Mouse (Mus musculus): ENCODE data around the gene Micu1. TPM values are rescaled to one million over a fixed set of nuclear protein-coding genes. Genes with fewer than 3 reads are reported as not detected.

Gene Micu1
- polyA plus RNA-seq, 1 experiment from 2014 or later, result 26.4 TPM

- H3K4me1 ChIP-seq (ENCODE audit: insufficient read depth), result no peaks in the 10 kb centered on the region
- TF ChIP-seq EP300 (IDR thresholded peaks at IDR 0.05; ENCODE audit: low read depth) (no peak), CTCF (IDR thresholded peaks at IDR 0.05; ENCODE audit: low read depth) (no peak)
- H3K4me2 ChIP-seq (ENCODE audit: low read depth, low read length), result no peak overlapping the region
- DNase-seq (no peak), ATAC-seq (no peak)
- no peak overlapping the region for H3K27ac ChIP-seq (ENCODE audit: low read depth)
- H3K4me3 ChIP-seq (ENCODE audit: low read depth, low read length), result no peak overlapping the region
- WGBS (ENCODE audit: insufficient replicate concordance), result 40% methylated on average over 2 of the region's 2 CpGs
- no peaks in the 10 kb centered on the region for H3K27me3 ChIP-seq (ENCODE audit: insufficient read depth, low read length)
- no peaks in the 10 kb centered on the region for H3K9me3 ChIP-seq (ENCODE audit: low read length)
- H3K9ac ChIP-seq (replicated peaks), result no peak overlapping the region
- peaks cover 4% of the 10 kb centered on the region for H3K36me3 ChIP-seq (replicated peaks; ENCODE audit: insufficient read depth, low read length)
Observed at GRCm38 (mm10) chr10:59748699-59749200, 46.5 kb downstream of the Micu1 start.

DNA sequence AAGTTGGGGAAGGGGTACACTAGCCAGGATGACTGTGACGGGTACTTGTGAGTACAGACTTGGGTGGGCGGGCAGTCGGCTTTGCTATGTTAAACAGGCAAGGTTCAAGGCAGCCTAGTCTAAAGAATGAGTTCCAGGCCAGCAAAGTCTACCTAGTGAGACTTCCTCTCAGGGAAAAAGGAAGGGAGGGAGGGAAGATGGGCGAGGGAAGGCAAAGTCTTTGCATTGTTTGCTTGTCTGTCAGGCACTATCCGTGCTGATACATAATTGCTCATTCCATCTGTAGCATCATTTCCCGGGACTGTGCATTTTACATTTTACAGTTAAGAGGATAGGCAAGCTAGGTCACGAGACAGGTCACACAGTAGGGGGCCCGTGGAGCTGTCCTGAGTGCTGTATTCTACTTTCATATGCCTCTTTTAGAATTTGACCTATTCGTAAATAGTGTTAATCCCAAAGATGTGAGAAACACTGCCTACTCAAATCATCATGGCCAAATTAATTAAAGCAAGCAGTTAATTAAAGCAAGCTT, 51.3 kb downstream of the Micu1 start:
- Histone ChIP-seq H3K27ac (ENCODE audit: low read depth) (no peak overlapping the region), H3K4me2 (ENCODE audit: low read depth, low read length) (no peak overlapping the region), H3K9me3 (ENCODE audit: low read length) (no peaks in the 10 kb centered on the region), H3K4me3 (ENCODE audit: low read depth, low read length) (no peak overlapping the region), H3K27me3 (ENCODE audit: insufficient read depth, low read length) (no peaks in the 10 kb centered on the region), H3K36me3 (replicated peaks; ENCODE audit: insufficient read depth, low read length) (peaks cover 6% of the 10 kb centered on the region), H3K9ac (replicated peaks) (no peak overlapping the region), H3K4me1 (ENCODE audit: insufficient read depth) (no peaks in the 10 kb centered on the region)
- DNase-seq (no peak), ATAC-seq (no peak)
- TF ChIP-seq EP300 (IDR thresholded peaks at IDR 0.05; ENCODE audit: low read depth) (no peak), CTCF (IDR thresholded peaks at IDR 0.05; ENCODE audit: low read depth) (no peak)
- WGBS (ENCODE audit: insufficient replicate concordance), result 73% methylated on average over 9 of the region's 9 CpGs

DNA sequence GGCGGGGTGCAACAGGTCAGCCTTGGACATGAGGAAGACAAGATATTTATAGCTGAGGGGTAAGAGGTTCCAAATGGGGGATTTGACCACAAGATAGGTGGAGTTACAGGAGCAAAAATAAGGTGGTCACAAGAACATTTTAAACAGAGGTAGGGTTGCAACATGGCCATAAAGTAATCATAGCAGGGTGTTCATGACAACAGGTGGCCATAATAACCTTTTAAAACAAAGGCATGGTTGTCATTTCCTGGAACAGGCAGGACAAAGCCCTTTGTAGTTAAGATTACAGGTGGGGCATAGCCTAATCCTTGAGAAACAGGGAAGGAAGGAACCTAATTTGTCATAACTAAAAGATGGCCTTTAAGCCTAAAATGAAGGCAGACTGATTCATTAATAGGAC, 51.8 kb downstream of the Micu1 start:
- no peak for DNase-seq
- Histone ChIP-seq H3K4me1 (ENCODE audit: insufficient read depth) (no peaks in the 10 kb centered on the region), H3K4me3 (ENCODE audit: low read depth, low read length) (no peak overlapping the region), H3K9ac (replicated peaks) (no peak overlapping the region), H3K9me3 (ENCODE audit: low read length) (no peaks in the 10 kb centered on the region), H3K4me2 (ENCODE audit: low read depth, low read length) (no peak overlapping the region), H3K27ac (ENCODE audit: low read depth) (no peak overlapping the region), H3K36me3 (replicated peaks; ENCODE audit: insufficient read depth, low read length) (peaks cover 7% of the 10 kb centered on the region), H3K27me3 (ENCODE audit: insufficient read depth, low read length) (no peaks in the 10 kb centered on the region)
- WGBS (ENCODE audit: insufficient replicate concordance), result 80% methylated on average over 1 of the region's 1 CpGs
- no peak for TF ChIP-seq EP300 (IDR thresholded peaks at IDR 0.05; ENCODE audit: low read depth)
- TF ChIP-seq CTCF (IDR thresholded peaks at IDR 0.05; ENCODE audit: low read depth), result no peak
- no peak for ATAC-seq

DNA sequence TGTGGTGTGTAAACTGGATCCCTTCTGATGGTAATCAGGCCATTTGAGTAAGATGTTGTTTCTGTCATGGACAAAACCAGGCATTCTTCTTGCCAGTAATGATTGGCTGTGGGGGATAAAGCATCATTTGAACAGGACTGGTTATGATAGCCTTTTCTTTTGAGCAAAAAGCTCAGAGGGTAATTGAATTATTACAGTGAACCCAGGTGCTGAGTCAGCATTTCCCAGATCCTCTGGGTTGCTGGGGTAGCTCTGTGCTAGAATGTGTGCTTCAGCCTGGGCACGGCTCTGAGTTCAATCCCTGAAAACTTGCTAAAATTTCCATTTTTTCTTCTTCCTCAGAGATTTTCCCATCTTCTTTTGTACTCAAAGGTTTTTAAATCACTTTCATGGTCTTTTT, 52.6 kb downstream of the Micu1 start:
- no peak overlapping the region for H3K27ac ChIP-seq (ENCODE audit: low read depth)
- H3K9ac ChIP-seq (replicated peaks), result no peak overlapping the region
- H3K4me3 ChIP-seq (ENCODE audit: low read depth, low read length), result no peak overlapping the region
- WGBS (ENCODE audit: insufficient replicate concordance), result 77% methylated on average over 1 of the region's 1 CpGs
- TF ChIP-seq EP300 (IDR thresholded peaks at IDR 0.05; ENCODE audit: low read depth) (no peak), CTCF (IDR thresholded peaks at IDR 0.05; ENCODE audit: low read depth) (no peak)
- peaks cover 7% of the 10 kb centered on the region for H3K36me3 ChIP-seq (replicated peaks; ENCODE audit: insufficient read depth, low read length)
- no peaks in the 10 kb centered on the region for H3K9me3 ChIP-seq (ENCODE audit: low read length)
- no peak overlapping the region for H3K4me2 ChIP-seq (ENCODE audit: low read depth, low read length)
- H3K4me1 ChIP-seq (ENCODE audit: insufficient read depth), result no peaks in the 10 kb centered on the region
- H3K27me3 ChIP-seq (ENCODE audit: insufficient read depth, low read length), result no peaks in the 10 kb centered on the region
- DNase-seq, result no peak
- ATAC-seq, result no peak

DNA sequence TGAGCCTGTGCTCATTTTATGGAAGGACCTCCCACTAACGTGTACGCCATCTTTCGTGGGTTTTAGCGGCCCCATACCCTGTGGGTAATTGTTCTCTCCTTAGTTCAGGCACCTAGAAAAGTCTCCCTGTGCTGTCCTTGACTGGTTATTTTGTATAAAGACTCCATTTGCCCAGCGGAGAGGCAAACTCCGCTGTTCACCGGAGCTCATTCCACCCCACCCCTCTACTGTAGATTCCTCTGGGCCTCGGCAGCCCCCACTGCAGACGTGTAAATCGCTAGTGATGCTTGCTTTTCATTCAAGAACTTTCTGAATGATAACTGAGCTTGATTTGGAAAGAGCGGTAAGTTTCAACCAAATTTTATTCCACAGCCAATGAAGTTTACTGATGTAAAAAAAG, 53.4 kb downstream of the Micu1 start:
- Histone ChIP-seq H3K4me2 (ENCODE audit: low read depth, low read length) (no peak overlapping the region), H3K4me1 (ENCODE audit: insufficient read depth) (no peaks in the 10 kb centered on the region), H3K36me3 (replicated peaks; ENCODE audit: insufficient read depth, low read length) (peaks cover 7% of the 10 kb centered on the region), H3K27me3 (ENCODE audit: insufficient read depth, low read length) (no peaks in the 10 kb centered on the region), H3K27ac (ENCODE audit: low read depth) (no peak overlapping the region), H3K9me3 (ENCODE audit: low read length) (no peaks in the 10 kb centered on the region), H3K4me3 (ENCODE audit: low read depth, low read length) (no peak overlapping the region), H3K9ac (replicated peaks) (no peak overlapping the region)
- DNase-seq (no peak), ATAC-seq (no peak)
- TF ChIP-seq EP300 (IDR thresholded peaks at IDR 0.05; ENCODE audit: low read depth) (no peak), CTCF (IDR thresholded peaks at IDR 0.05; ENCODE audit: low read depth) (no peak)
- 94% methylated on average over 11 of the region's 11 CpGs for WGBS (ENCODE audit: insufficient replicate concordance)

DNA sequence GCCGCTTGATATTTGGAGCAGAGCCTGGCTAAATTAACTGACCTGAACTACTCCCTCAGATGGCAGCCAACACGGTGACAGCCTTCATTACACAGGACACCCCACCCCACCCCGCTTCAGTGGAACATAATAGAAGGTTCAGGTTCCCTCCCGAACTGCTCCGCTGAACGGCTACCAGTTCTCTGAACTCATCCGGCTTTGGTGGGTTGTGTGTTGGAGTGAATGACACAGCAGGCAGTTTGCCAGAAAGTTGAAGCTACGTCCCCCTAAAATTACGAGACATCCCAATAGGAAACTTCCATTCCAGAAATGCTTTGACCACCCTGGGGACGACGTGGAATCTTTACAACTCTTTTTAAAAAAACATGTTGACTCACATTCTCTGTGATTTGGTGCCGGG, 53.8 kb downstream of the Micu1 start:
- DNase-seq (no peak), ATAC-seq (no peak)
- WGBS (ENCODE audit: insufficient replicate concordance), result 90% methylated on average over 12 of the region's 12 CpGs
- H3K4me2 ChIP-seq (ENCODE audit: low read depth, low read length), result no peak overlapping the region
- H3K27ac ChIP-seq (ENCODE audit: low read depth), result no peak overlapping the region
- TF ChIP-seq EP300 (IDR thresholded peaks at IDR 0.05; ENCODE audit: low read depth) (no peak), CTCF (IDR thresholded peaks at IDR 0.05; ENCODE audit: low read depth) (no peak)
- no peaks in the 10 kb centered on the region for H3K27me3 ChIP-seq (ENCODE audit: insufficient read depth, low read length)
- no peaks in the 10 kb centered on the region for H3K9me3 ChIP-seq (ENCODE audit: low read length)
- H3K9ac ChIP-seq (replicated peaks), result no peak overlapping the region
- H3K4me3 ChIP-seq (ENCODE audit: low read depth, low read length), result no peak overlapping the region
- peaks cover 7% of the 10 kb centered on the region for H3K36me3 ChIP-seq (replicated peaks; ENCODE audit: insufficient read depth, low read length)
- no peaks in the 10 kb centered on the region for H3K4me1 ChIP-seq (ENCODE audit: insufficient read depth)

GRCm38 (mm10) chr10:59756570-59756969, 54.3 kb downstream of the Micu1 start:
- no peaks in the 10 kb centered on the region for H3K9me3 ChIP-seq (ENCODE audit: low read length)
- H3K4me2 ChIP-seq (ENCODE audit: low read depth, low read length), result no peak overlapping the region
- ATAC-seq (no peak), DNase-seq (no peak)
- no peak overlapping the region for H3K27ac ChIP-seq (ENCODE audit: low read depth)
- H3K4me1 ChIP-seq (ENCODE audit: insufficient read depth), result no peaks in the 10 kb centered on the region
- no peak overlapping the region for H3K9ac ChIP-seq (replicated peaks)
- WGBS (ENCODE audit: insufficient replicate concordance), result 81% methylated on average over 8 of the region's 8 CpGs
- H3K36me3 ChIP-seq (replicated peaks; ENCODE audit: insufficient read depth, low read length), result peaks cover 7% of the 10 kb centered on the region
- TF ChIP-seq EP300 (IDR thresholded peaks at IDR 0.05; ENCODE audit: low read depth) (no peak), CTCF (IDR thresholded peaks at IDR 0.05; ENCODE audit: low read depth) (no peak)
- no peaks in the 10 kb centered on the region for H3K27me3 ChIP-seq (ENCODE audit: insufficient read depth, low read length)
- H3K4me3 ChIP-seq (ENCODE audit: low read depth, low read length), result no peak overlapping the region
